Mouse (Mus musculus) small intestine, adult 10 weeks (tissue): ENCODE data around the gene Ptgs2. TPM values are rescaled to one million over a fixed set of nuclear protein-coding genes. Genes with fewer than 3 reads are reported as not detected.

Source experiments
- polyA plus RNA-seq: library from polyadenylated mRNA; stranded (reverse); fragments of 350-450 nt; fragmentation: Illumina TruSeq; extraction: RNeasy Lipid Tissue Mini Kit (QIAGEN cat#74804); gene quantifications from one replicate; pipeline ENCODE4 v1.2.3, GENCODE M21; 2014; ENCODE audit warnings: low replicate concordance

Ptgs2 gene
- polyA plus RNA-seq, result 7.9 TPM

GRCm38 (mm10) chr1:150099790-150100333, at the start of gene Ptgs2:
Ptgs2 (plus strand) TSS chr1:150100031.

Other genes with a start within 250 kb of the Ptgs2 start
- 35.8 TPM for gene Pla2g4a, start 138.7 kb upstream of the Ptgs2 start, polyA plus RNA-seq
- gene Pdc, start 219.4 kb downstream of the Ptgs2 start, polyA plus RNA-seq, result not detected